Mouse (Mus musculus): ENCODE data around the gene Rhod. TPM values are rescaled to one million over a fixed set of nuclear protein-coding genes. Genes with fewer than 3 reads are reported as not detected.

The Rhod gene
- polyA plus RNA-seq, 1 experiment from 2014 or later = 10.3 TPM

DNA sequence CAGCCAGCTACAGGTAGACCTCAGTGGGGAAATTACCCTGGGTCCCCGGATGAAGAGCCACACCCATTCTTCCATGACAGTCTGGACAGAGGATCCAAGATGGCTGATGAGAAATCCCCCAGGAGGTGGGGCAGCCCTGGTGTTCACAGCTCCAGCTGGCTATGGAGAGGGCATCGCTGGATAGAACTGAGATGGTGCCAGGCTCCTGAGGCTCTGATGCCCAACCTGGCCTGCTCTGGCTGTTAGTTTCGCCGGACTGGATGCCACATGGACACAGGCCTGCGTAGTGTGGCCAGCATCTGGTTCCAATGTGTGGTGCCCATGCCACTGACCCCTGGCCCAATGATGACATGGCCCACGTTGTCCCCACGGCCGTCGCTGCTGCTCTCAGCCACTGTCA lies 8.2 kb upstream of the Rhod start:
- H3K4me1 ChIP-seq = 0 out of 2 replicates have a peak, but pooled peaks cover 3% of the 10 kb centered on the region
- no peak overlapping the region for H3K27ac ChIP-seq (replicated peaks)
- 86% methylated on average over 9 of the region's 9 CpGs for WGBS
- no peaks in the 10 kb centered on the region for H3K27me3 ChIP-seq
- no peak for ATAC-seq (ENCODE audit: low FRiP score, low read depth)
- H3K9ac ChIP-seq (replicated peaks) = no peak overlapping the region
- no peaks in the 10 kb centered on the region for H3K9me3 ChIP-seq
- no peak overlapping the region for H3K4me2 ChIP-seq (replicated peaks)
- no peaks in the 10 kb centered on the region for H3K36me3 ChIP-seq
- no peak overlapping the region for H3K4me3 ChIP-seq

DNA sequence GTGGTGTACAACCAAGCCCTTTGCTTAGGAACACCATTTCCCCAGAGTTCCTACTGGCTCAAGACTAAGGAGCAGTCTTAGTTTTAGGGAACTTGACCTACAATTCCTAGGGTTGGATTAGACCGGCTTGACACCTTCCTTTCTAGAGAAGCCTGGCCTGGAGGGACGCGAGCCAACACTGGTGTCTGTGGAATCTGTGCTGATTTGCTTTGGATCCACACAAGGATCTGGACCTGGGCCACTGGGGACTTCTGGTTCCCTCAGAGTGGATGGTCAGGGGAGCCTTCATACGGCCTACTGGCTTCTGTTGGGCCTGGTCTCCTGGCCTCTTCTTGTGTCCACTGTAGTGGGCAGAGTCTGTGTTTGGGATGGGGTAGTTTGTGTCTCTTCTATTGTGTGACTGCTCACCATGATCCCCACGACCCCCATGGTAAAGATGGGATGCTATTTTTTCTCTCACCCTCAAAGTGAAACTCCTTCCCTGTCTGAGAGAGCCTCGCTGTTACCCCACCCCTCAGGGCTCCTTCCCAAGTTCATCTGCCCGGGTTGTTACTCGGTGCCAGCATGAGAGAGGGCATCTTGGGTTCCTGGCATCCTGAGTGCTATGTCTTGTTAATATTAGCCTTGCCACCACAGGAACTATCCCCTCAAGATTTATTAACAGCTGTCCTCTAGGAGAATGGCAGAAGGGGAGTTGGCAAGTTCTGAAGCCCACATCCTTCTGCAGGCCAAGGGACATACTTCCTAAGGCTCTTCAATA lies 7.6 kb upstream of the Rhod start:
- Histone ChIP-seq H3K27ac (replicated peaks) (no peak overlapping the region), H3K9ac (replicated peaks) (no peak overlapping the region), H3K9me3 (no peaks in the 10 kb centered on the region), H3K27me3 (no peaks in the 10 kb centered on the region), H3K36me3 (no peaks in the 10 kb centered on the region), H3K4me1 (peaks cover 2% of the 10 kb centered on the region; the same call in 1 of the 2 replicates), H3K4me3 (no peak overlapping the region), H3K4me2 (replicated peaks) (no peak overlapping the region)
- no peak for ATAC-seq (ENCODE audit: low FRiP score, low read depth)
- 82% methylated on average over 8 of the region's 8 CpGs for whole genome bisulfite sequencing

DNA sequence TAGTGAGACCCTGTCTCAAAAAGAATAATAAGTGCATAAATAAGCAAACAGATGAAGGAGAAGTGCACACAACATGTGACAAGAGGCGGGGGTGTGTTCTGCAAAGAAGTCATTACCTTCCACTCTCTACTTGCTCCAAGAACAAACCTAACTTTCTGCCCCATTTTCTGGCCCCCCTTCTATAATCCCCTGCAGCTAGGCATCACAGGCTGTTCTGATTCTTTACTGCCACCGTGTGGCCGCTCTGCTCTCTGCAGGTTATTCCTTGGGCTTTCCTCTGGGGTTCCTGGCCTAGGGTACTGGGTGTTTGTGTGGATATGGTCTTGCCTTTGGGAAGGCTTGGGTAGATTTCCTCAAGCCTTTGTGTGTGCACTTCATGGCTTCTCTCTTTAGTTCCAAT lies 3.2 kb upstream of the Rhod start:
- no peak for ATAC-seq (ENCODE audit: low FRiP score, low read depth)
- peaks cover 22% of the 10 kb centered on the region for H3K4me1 ChIP-seq
- no peak overlapping the region for H3K4me3 ChIP-seq
- no peak overlapping the region for H3K4me2 ChIP-seq (replicated peaks)
- 11% methylated on average over 3 of the region's 3 CpGs for WGBS
- no peaks in the 10 kb centered on the region for H3K9me3 ChIP-seq
- no peak overlapping the region for H3K9ac ChIP-seq (replicated peaks)
- H3K27me3 ChIP-seq = peaks cover 36% of the 10 kb centered on the region
- H3K27ac ChIP-seq (replicated peaks) = no peak overlapping the region
- no peaks in the 10 kb centered on the region for H3K36me3 ChIP-seq

DNA sequence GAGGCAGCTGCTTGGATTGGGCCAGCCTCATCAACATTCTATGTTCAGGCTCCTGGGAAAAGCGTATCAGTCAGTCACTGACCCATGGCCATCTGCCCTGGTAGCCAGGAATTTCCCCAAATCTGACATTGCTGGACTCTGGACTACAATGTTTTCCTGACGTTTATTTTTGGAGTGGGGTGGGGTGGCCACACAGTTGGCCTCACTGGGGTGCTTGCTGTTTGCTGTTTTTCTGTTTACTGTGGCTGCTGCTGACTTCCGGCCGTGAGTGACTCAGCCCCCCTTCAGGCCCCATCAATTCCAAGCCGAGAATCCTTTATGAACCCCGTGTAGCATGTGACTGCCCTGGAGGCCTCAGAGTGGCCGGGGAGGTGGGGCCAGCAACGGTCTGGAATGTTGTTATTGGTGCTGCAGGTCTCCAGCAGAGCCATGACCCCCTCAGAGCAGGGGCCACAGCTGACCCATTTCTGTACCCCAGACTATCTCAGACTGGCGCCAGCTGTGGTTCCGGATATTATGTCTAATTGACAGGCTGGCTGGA lies 2.5 kb upstream of the Rhod start:
- 48% methylated on average over 10 of the region's 10 CpGs for WGBS
- peaks cover 36% of the 10 kb centered on the region for H3K27me3 ChIP-seq
- no peak overlapping the region for H3K27ac ChIP-seq (replicated peaks)
- H3K4me3 ChIP-seq = no peak overlapping the region
- H3K4me2 ChIP-seq (replicated peaks) = no peak overlapping the region
- no peaks in the 10 kb centered on the region for H3K9me3 ChIP-seq
- ATAC-seq (ENCODE audit: low FRiP score, low read depth) = no peak
- H3K9ac ChIP-seq (replicated peaks) = no peak overlapping the region
- H3K4me1 ChIP-seq = peaks cover 22% of the 10 kb centered on the region
- no peaks in the 10 kb centered on the region for H3K36me3 ChIP-seq

DNA sequence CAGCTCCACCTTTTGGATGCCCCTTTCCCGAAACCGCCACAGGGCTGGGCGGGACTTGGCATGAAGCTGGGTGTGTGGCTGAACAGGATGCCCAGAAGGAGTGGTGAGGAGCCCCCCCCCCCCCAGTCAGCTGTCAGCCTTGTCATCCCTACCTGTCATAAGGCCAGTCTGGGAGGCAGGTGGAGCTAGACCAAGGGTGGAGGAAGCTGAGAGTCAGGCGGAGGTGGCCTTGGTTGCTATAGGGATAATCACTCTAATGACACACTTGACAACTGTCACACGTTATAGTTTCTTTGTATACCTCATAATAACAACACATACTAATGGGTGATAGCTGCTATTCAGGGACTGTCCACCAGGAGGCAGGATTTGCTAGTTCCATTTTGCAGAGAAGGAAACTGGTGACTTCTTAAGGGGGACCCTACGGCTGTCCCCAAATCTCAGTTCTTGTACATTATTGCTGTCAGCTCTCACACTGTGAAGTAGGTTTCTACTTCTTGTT lies 1.9 kb upstream of the Rhod start:
- Histone ChIP-seq H3K27me3 (peaks cover 36% of the 10 kb centered on the region), H3K36me3 (no peaks in the 10 kb centered on the region), H3K4me3 (no peak overlapping the region), H3K4me1 (peaks cover 22% of the 10 kb centered on the region), H3K9ac (replicated peaks) (no peak overlapping the region), H3K9me3 (no peaks in the 10 kb centered on the region), H3K27ac (replicated peaks) (no peak overlapping the region), H3K4me2 (replicated peaks) (no peak overlapping the region)
- no peak for ATAC-seq (ENCODE audit: low FRiP score, low read depth)
- 20% methylated on average over 6 of the region's 6 CpGs for WGBS

DNA sequence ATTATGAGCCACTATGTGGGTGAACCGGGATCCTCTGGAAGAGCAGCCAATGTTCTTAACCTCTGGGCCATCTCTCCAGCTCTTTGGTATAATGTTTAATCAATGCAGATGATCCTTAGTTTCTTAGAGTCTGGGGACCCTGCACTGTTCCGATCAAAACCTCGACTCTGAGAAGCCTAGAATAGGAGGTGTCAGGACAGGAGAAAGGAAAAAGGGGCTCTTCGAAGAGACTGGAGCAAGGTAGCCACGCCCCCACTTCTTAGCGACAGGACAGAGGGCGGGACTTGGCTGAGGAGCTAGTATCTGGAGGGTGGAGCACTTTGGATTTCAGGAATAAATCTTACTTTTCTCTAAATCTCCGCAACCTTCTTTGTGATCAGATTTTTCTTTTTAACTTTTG lies 990 bp upstream of the Rhod start:
- peak overlapping the region; percentile 75; the same call in 1 of the 2 replicates for H3K4me2 ChIP-seq (replicated peaks)

DNA sequence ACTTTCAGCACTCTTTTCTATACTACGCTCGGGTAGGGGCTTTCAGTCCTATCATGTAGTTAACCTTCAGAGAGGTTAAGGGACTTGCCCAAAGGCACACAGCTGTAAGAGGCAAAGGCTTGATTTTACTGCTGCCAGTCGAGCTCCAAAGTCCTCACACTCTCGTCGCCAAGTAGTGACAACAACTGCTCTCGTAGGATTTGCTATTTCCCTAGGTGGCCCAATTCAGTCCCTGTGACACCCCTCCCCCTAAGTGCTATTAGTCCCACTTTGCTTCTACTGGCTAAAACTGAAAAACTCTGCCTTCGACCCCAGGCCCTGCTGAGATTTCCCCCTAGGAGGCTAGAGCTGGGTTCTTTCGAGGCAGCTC lies 456 bp downstream of the Rhod start:
- peak overlapping the region; percentile 75 for H3K4me2 ChIP-seq (replicated peaks)
- ATAC-seq (ENCODE audit: low FRiP score, low read depth) = no peak
- H3K27ac ChIP-seq (replicated peaks) = no peak overlapping the region
- H3K27me3 ChIP-seq = peaks cover 39% of the 10 kb centered on the region
- no peaks in the 10 kb centered on the region for H3K9me3 ChIP-seq
- 5% methylated on average over 8 of the region's 8 CpGs for WGBS
- H3K4me1 ChIP-seq = peaks cover 22% of the 10 kb centered on the region
- H3K4me3 ChIP-seq = peak overlapping the region; percentile 57
- H3K9ac ChIP-seq (replicated peaks) = peak overlapping the region; percentile 64; the same call in 1 of the 2 replicates
- H3K36me3 ChIP-seq = no peaks in the 10 kb centered on the region

More for the DNA sequence above, 990 bp upstream of the Rhod start:
- no peak overlapping the region for H3K9ac ChIP-seq (replicated peaks)
- no peak overlapping the region for H3K27ac ChIP-seq (replicated peaks)
- peaks cover 22% of the 10 kb centered on the region for H3K4me1 ChIP-seq
- H3K4me3 ChIP-seq = no peak overlapping the region
- no peaks in the 10 kb centered on the region for H3K9me3 ChIP-seq
- H3K36me3 ChIP-seq = no peaks in the 10 kb centered on the region
- ATAC-seq (ENCODE audit: low FRiP score, low read depth) = no peak
- WGBS = 11% methylated on average over 8 of the region's 8 CpGs
- peaks cover 39% of the 10 kb centered on the region for H3K27me3 ChIP-seq

DNA sequence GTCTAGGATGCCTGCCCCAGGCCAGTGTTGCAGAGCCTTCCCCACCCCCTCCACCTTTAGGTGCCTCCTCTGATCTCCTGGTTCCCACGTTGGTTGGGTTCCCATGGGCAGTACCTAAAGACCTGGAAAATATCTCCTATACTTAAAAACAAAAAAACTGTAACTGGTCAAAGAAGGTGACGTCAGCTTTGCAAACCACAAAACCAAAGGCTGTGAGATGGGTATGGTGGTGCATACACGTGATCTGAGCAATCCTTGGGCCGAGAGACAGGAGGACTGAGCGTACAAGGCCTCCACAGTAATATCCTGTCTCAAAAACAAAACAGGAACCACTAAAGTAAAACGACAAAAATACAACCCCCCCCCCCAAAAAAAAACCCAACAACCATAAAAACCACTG lies 1.3 kb downstream of the Rhod start:
- peaks cover 39% of the 10 kb centered on the region for H3K27me3 ChIP-seq
- H3K9ac ChIP-seq (replicated peaks) = no peak overlapping the region
- H3K4me3 ChIP-seq = no peak overlapping the region
- 82% methylated on average over 6 of the region's 6 CpGs for WGBS
- no peak overlapping the region for H3K4me2 ChIP-seq (replicated peaks)
- H3K4me1 ChIP-seq = peaks cover 22% of the 10 kb centered on the region
- H3K9me3 ChIP-seq = no peaks in the 10 kb centered on the region
- no peak for ATAC-seq (ENCODE audit: low FRiP score, low read depth)
- no peaks in the 10 kb centered on the region for H3K36me3 ChIP-seq
- no peak overlapping the region for H3K27ac ChIP-seq (replicated peaks)

DNA sequence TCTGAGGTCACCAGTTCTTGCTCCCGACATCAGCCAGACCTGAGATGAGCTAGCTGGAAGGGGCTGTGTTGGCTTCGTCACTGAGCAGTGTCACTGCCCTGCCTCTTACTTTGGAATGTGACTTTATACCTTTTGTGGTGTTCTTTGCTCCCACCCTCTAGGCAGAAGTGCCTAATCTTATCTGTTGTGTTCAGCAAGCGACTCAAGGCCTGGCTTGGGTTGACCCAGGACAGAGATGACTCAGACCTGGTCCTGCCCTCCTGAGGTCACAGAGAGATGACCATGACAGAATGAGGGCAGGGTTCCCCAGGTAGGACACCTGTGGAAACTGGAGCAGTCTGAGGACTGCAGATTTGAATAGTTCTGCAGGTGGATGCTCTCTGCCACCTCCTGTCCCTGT lies 3.0 kb downstream of the Rhod start:
- 89% methylated on average over 3 of the region's 3 CpGs for WGBS
- H3K9me3 ChIP-seq = no peaks in the 10 kb centered on the region
- ATAC-seq (ENCODE audit: low FRiP score, low read depth) = no peak
- H3K36me3 ChIP-seq = no peaks in the 10 kb centered on the region
- no peak overlapping the region for H3K4me2 ChIP-seq (replicated peaks)
- no peak overlapping the region for H3K9ac ChIP-seq (replicated peaks)
- H3K4me1 ChIP-seq = peaks cover 18% of the 10 kb centered on the region
- H3K27me3 ChIP-seq = peaks cover 39% of the 10 kb centered on the region
- no peak overlapping the region for H3K4me3 ChIP-seq
- H3K27ac ChIP-seq (replicated peaks) = no peak overlapping the region

DNA sequence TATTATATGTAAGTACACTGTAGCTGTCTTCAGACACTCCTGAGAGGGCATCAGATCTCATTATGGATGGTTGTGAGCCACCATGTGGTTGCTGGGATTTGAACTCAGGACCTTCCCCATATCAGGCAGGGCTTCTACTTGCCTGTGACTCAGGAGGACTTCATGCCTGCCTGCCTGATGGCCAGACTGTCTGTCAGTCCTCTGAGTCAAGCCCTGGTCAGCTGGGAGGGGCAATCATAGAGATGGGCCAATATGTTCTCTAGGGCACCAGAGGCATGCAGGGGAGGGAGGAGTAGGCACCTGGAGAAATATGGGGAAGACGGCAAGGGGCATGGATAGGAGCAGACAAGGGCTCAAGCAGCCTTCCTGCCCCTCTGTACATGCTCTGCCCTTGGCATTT lies 4.2 kb downstream of the Rhod start:
- no peak overlapping the region for H3K4me2 ChIP-seq (replicated peaks)

DNA sequence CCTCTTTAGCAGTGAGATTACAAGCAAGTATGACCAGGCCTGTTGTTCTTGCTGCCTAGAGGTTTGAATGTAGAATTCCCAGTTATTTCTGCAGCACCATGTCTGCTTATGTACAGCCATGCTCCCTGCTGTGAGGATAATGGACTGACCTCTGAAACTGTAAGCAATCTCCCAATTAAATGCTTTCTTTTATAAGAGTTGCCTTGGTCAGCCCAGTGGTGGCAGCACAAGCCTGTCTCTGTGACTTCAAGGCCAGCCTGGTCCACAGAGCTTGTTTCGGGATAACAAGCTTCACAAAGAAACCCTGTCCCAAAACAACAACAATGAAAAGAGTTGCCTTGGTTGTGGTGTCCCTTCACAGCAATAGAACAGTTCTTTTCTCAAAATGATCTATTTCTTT lies 5.5 kb downstream of the Rhod start:
- H3K27me3 ChIP-seq = peaks cover 15% of the 10 kb centered on the region
- H3K27ac ChIP-seq (replicated peaks) = no peak overlapping the region
- H3K9ac ChIP-seq (replicated peaks) = no peak overlapping the region
- 79% methylated on average over 1 of the region's 1 CpGs for WGBS
- H3K4me2 ChIP-seq (replicated peaks) = no peak overlapping the region
- H3K4me3 ChIP-seq = no peak overlapping the region
- ATAC-seq (ENCODE audit: low FRiP score, low read depth) = no peak
- H3K36me3 ChIP-seq = no peaks in the 10 kb centered on the region
- H3K9me3 ChIP-seq = no peaks in the 10 kb centered on the region
- H3K4me1 ChIP-seq = peaks cover under 1% of the 10 kb centered on the region; the same call in 1 of the 2 replicates

More for the DNA sequence above, 4.2 kb downstream of the Rhod start:
- Histone ChIP-seq H3K9ac (replicated peaks) (no peak overlapping the region), H3K27ac (replicated peaks) (no peak overlapping the region), H3K4me3 (no peak overlapping the region), H3K9me3 (no peaks in the 10 kb centered on the region), H3K4me1 (peaks cover 11% of the 10 kb centered on the region), H3K27me3 (peaks cover 28% of the 10 kb centered on the region), H3K36me3 (no peaks in the 10 kb centered on the region)
- 100% methylated on average over 1 of the region's 1 CpGs for WGBS
- no peak for ATAC-seq (ENCODE audit: low FRiP score, low read depth)

DNA sequence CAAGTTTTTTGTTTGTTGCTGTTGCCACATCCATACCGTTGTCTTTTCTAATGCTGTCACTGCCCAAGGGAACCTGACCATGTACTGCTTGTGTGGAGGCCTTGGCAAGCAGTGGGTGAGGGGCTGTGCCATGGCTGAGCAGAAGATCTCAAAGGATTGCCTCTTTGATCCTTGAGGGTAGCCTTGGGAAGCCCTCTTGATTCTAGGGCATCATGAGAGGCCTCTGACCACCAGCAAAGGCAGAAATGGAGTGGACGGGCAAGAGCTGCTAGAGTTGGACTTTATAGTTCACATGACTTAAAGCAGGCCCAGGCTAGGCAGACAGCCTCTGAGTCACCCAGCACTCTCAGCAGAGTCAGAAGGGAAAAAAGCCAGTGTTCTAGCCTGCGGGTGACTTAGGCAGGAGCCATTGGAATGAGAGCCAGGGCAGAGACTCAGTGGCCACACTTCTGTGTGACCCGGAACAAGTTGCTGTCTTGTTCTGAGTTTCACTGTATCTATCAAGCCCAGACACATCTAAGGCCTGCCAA lies 9.1 kb downstream of the Rhod start:
- no peak overlapping the region for H3K9ac ChIP-seq (replicated peaks)
- H3K4me1 ChIP-seq = no peaks in the 10 kb centered on the region
- 94% methylated on average over 4 of the region's 4 CpGs for WGBS
- no peak overlapping the region for H3K4me3 ChIP-seq
- no peak overlapping the region for H3K4me2 ChIP-seq (replicated peaks)
- H3K27ac ChIP-seq (replicated peaks) = no peak overlapping the region
- no peaks in the 10 kb centered on the region for H3K27me3 ChIP-seq
- H3K9me3 ChIP-seq = no peaks in the 10 kb centered on the region
- H3K36me3 ChIP-seq = no peaks in the 10 kb centered on the region
- no peak for ATAC-seq (ENCODE audit: low FRiP score, low read depth)
